Mouse (Mus musculus) heart, postnatal 0 days (tissue): ENCODE results near the gene Vwa8.

ENCODE experiments used
- CTCF ChIP-seq: IDR thresholded peaks from 2 replicates; pipeline ENCODE4 v1.5.1; 2016; ENCODE audit warnings: antibody characterized with exemption, control low read depth, low read depth
- EP300 ChIP-seq: IDR thresholded peaks from 2 replicates; pipeline ENCODE4 v1.6.1; 2016; ENCODE audit warnings: antibody characterized with exemption, low read depth

GRCm38 (mm10) chr14:79236261-79236660, 387.4 kb downstream of the Vwa8 start:
- no peak for TF ChIP-seq CTCF
- no peak for TF ChIP-seq EP300
